Mouse (Mus musculus) megakaryocyte, embryonic 14.5 days (primary cell): Measurements from ENCODE around the gene Depdc1b.

Source experiments
- FLI1 ChIP-seq: IDR thresholded peaks from 2 replicates; pipeline ENCODE4 v1.6.1; 2012; ENCODE audit warnings: low read length, inconsistent platforms, mixed read lengths
- GATA1 ChIP-seq: IDR thresholded peaks from 3 replicates; pipeline ENCODE4 v1.6.1; 2012; ENCODE audit warnings: mixed read lengths, low read length, inconsistent platforms, borderline replicate concordance

DNA sequence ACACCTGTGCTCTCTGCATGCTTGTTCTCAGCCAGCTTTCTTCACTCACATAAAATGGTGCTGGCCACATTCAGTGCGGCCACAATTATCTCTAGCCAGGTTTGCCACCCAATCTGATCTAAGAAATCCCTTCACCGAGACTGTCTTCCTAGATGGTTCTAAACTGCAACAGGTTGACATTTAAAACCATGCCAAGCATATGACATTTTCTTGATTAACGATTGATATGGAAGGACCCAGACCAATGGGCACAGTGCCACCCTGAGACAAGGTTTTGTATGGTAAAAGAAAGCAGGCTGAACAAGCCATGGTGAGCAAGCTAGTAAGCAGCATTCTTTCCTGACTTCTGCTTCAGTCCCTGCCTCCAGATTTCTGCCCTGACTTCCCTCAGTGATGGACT is 115.6 kb downstream of the Depdc1b start:
- TF ChIP-seq GATA1, result no peak
- no peak for TF ChIP-seq FLI1
